Mouse (Mus musculus): Measurements from ENCODE around the gene Atp1b1. TPM values are rescaled to one million over a fixed set of nuclear protein-coding genes. Genes with fewer than 3 reads are reported as not detected.

Gene Atp1b1
- polyA plus RNA-seq, 1 experiment from 2014 or later, result 2.6 TPM

Other genes starting within 250 kb of the Atp1b1 start
- 8.5 and 10.2 TPM in 2 replicates for gene Slc19a2, start 209.3 kb downstream of the Atp1b1 start, polyA plus RNA-seq (2014; fragmentation: Nextera tagmentation; extraction: Ambion mirVana)
- 8.7 and 10.2 TPM in 2 replicates for gene Ccdc181, start 182.8 kb downstream of the Atp1b1 start, polyA plus RNA-seq (2014; fragmentation: Nextera tagmentation; extraction: Ambion mirVana)
- 44.5 and 46.8 TPM in 2 replicates for gene Nme7, start 154.2 kb downstream of the Atp1b1 start, polyA plus RNA-seq (2014; fragmentation: Nextera tagmentation; extraction: Ambion mirVana)
- 24.0 and 25.1 TPM in 2 replicates for gene Blzf1, start 150.9 kb downstream of the Atp1b1 start, polyA plus RNA-seq (2014; fragmentation: Nextera tagmentation; extraction: Ambion mirVana)